Mouse (Mus musculus): ENCODE measurements around the gene Nrl. TPM values are rescaled to one million over a fixed set of nuclear protein-coding genes. Genes with fewer than 3 reads are reported as not detected.

Gene Nrl
- polyA plus RNA-seq, 1 experiment from 2014 or later = not detected

Other genes starting within 250 kb of the Nrl start
- 26.8 and 31.1 TPM in 2 replicates for gene Dhrs4, start 46.2 kb downstream of the Nrl start, polyA plus RNA-seq (2014; fragmentation: Nextera tagmentation; extraction: Ambion mirVana)
- gene Carmil3, start 34.3 kb downstream of the Nrl start, polyA plus RNA-seq (2014; fragmentation: Nextera tagmentation; extraction: Ambion mirVana) = 21.9 and 26.5 TPM in 2 replicates
- 4.5 and 7.4 TPM in 2 replicates for gene Cpne6, start 14.5 kb downstream of the Nrl start, polyA plus RNA-seq (2014; fragmentation: Nextera tagmentation; extraction: Ambion mirVana)
- gene Pck2, start 15.3 kb upstream of the Nrl start, polyA plus RNA-seq (2014; fragmentation: Nextera tagmentation; extraction: Ambion mirVana) = 10.7 and 11.6 TPM in 2 replicates
- gene Dcaf11, start 35.0 kb upstream of the Nrl start, polyA plus RNA-seq (2014; fragmentation: Nextera tagmentation; extraction: Ambion mirVana) = 130 and 137 TPM in 2 replicates
- gene A730061H03Rik, start 35.4 kb upstream of the Nrl start, polyA plus RNA-seq (2014; fragmentation: Nextera tagmentation; extraction: Ambion mirVana) = not detected in 2 replicates
- not detected in 2 replicates for gene Fitm1, start 50.6 kb upstream of the Nrl start, polyA plus RNA-seq (2014; fragmentation: Nextera tagmentation; extraction: Ambion mirVana)
- gene Psme1, start 53.1 kb upstream of the Nrl start, polyA plus RNA-seq (2014; fragmentation: Nextera tagmentation; extraction: Ambion mirVana) = 192 and 204 TPM in 2 replicates
- 13.9 and 17.6 TPM in 2 replicates for gene Emc9, start 60.3 kb upstream of the Nrl start, polyA plus RNA-seq (2014; fragmentation: Nextera tagmentation; extraction: Ambion mirVana)
- gene Psme2, start 66.1 kb upstream of the Nrl start, polyA plus RNA-seq (2014; fragmentation: Nextera tagmentation; extraction: Ambion mirVana) = 206 and 213 TPM in 2 replicates
- gene Rnf31, start 66.7 kb upstream of the Nrl start, polyA plus RNA-seq (2014; fragmentation: Nextera tagmentation; extraction: Ambion mirVana) = 11.0 and 13.0 TPM in 2 replicates
- 6.3 and 6.9 TPM in 2 replicates for gene Irf9, start 78.6 kb upstream of the Nrl start, polyA plus RNA-seq (2014; fragmentation: Nextera tagmentation; extraction: Ambion mirVana)
- gene Rec8, start 93.1 kb upstream of the Nrl start, polyA plus RNA-seq (2014; fragmentation: Nextera tagmentation; extraction: Ambion mirVana) = 6.5 and 7.0 TPM in 2 replicates
- gene Ipo4, start 111.0 kb upstream of the Nrl start, polyA plus RNA-seq (2014; fragmentation: Nextera tagmentation; extraction: Ambion mirVana) = 80.8 and 82.5 TPM in 2 replicates
- 1.8 and 3.4 TPM in 2 replicates for gene Gm49378, start 112.9 kb upstream of the Nrl start, polyA plus RNA-seq (2014; fragmentation: Nextera tagmentation; extraction: Ambion mirVana)
- gene Tm9sf1, start 118.8 kb upstream of the Nrl start, polyA plus RNA-seq (2014; fragmentation: Nextera tagmentation; extraction: Ambion mirVana) = 56.5 and 57.5 TPM in 2 replicates
- 0.17 and 0.20 TPM in 2 replicates for gene Tssk4, start 125.2 kb upstream of the Nrl start, polyA plus RNA-seq (2014; fragmentation: Nextera tagmentation; extraction: Ambion mirVana)
- gene Mdp1, start 135.5 kb upstream of the Nrl start, polyA plus RNA-seq (2014; fragmentation: Nextera tagmentation; extraction: Ambion mirVana) = 62.7 and 64.4 TPM in 2 replicates
- 48.7 and 49.6 TPM in 2 replicates for gene Gmpr2, start 147.0 kb upstream of the Nrl start, polyA plus RNA-seq (2014; fragmentation: Nextera tagmentation; extraction: Ambion mirVana)
- gene Nedd8, start 147.1 kb upstream of the Nrl start, polyA plus RNA-seq (2014; fragmentation: Nextera tagmentation; extraction: Ambion mirVana) = 622 and 707 TPM in 2 replicates
- gene Tinf2, start 156.8 kb upstream of the Nrl start, polyA plus RNA-seq (2014; fragmentation: Nextera tagmentation; extraction: Ambion mirVana) = 30.6 and 37.5 TPM in 2 replicates
- 0.10 and 0.12 TPM in 2 replicates for gene Tgm1, start 188.9 kb upstream of the Nrl start, polyA plus RNA-seq (2014; fragmentation: Nextera tagmentation; extraction: Ambion mirVana)
- 34.2 and 38.3 TPM in 2 replicates for gene Rabggta, start 197.3 kb upstream of the Nrl start, polyA plus RNA-seq (2014; fragmentation: Nextera tagmentation; extraction: Ambion mirVana)
- gene Dhrs1, start 220.7 kb upstream of the Nrl start, polyA plus RNA-seq (2014; fragmentation: Nextera tagmentation; extraction: Ambion mirVana) = 83.8 and 84.4 TPM in 2 replicates
- gene Nop9, start 220.7 kb upstream of the Nrl start, polyA plus RNA-seq (2014; fragmentation: Nextera tagmentation; extraction: Ambion mirVana) = 36.3 and 36.6 TPM in 2 replicates
- 0.14 TPM in 1 of 2 replicates, not detected in the other for gene Cideb, start 233.5 kb upstream of the Nrl start, polyA plus RNA-seq (2014; fragmentation: Nextera tagmentation; extraction: Ambion mirVana)
- 0.07 and 0.14 TPM in 2 replicates for gene Ltb4r2, start 236.4 kb upstream of the Nrl start, polyA plus RNA-seq (2014; fragmentation: Nextera tagmentation; extraction: Ambion mirVana)
- 0.28 TPM in 1 of 2 replicates, not detected in the other for gene Ltb4r1, start 241.0 kb upstream of the Nrl start, polyA plus RNA-seq (2014; fragmentation: Nextera tagmentation; extraction: Ambion mirVana)

All from forebrain, embryonic 14.5 days (tissue).